Comparison of ENCODE assay signal across 8 mouse cellular contexts in genomic region chr12:83411721-83412521, GRCm38 (mm10).
DNase-seq lines count a peak whose midpoint lies in the region; ATAC-seq and TF ChIP-seq lines count a peak whose summit lies in the region.

No protein-coding gene starts in this region.

- 52% methylated on average over 17 of the region's 17 CpGs for WGBS in stomach, embryonic 16.5 days
- WGBS in stomach, postnatal 0 days = 44% methylated on average over 17 of the region's 17 CpGs
- 37% methylated on average over 17 of the region's 17 CpGs for WGBS in forebrain, embryonic 16.5 days
- 33% methylated on average over 17 of the region's 17 CpGs for WGBS in heart, embryonic 15.5 days

- H3K36me3 ChIP-seq in stomach, embryonic 16.5 days (ENCODE audit: control insufficient read depth, insufficient read depth, low read length) = no peaks in the 10 kb centered on the region
- H3K36me3 ChIP-seq in stomach, postnatal 0 days (ENCODE audit: control insufficient read depth, insufficient read depth, low read length) = no peaks in the 10 kb centered on the region
- no peaks in the 10 kb centered on the region for H3K36me3 ChIP-seq in forebrain, embryonic 16.5 days (ENCODE audit: control insufficient read depth, insufficient read depth)
- no peaks in the 10 kb centered on the region for H3K36me3 ChIP-seq in heart, embryonic 15.5 days

- 0 out of 2 replicates have a peak, but pooled peaks cover 2% of the 10 kb centered on the region for H3K4me1 ChIP-seq in stomach, embryonic 16.5 days (ENCODE audit: control insufficient read depth, insufficient read depth, low read length)
- no peaks in the 10 kb centered on the region for H3K4me1 ChIP-seq in stomach, postnatal 0 days (replicated peaks; ENCODE audit: control insufficient read depth, insufficient read depth)
- H3K4me1 ChIP-seq in forebrain, embryonic 16.5 days (replicated peaks; ENCODE audit: control insufficient read depth, insufficient read depth, low read length) = peaks cover 18% of the 10 kb centered on the region
- H3K4me1 ChIP-seq in heart, embryonic 15.5 days (replicated peaks) = peaks cover 38% of the 10 kb centered on the region

- H3K9ac ChIP-seq in stomach, embryonic 16.5 days (ENCODE audit: low read length) = peak overlapping the region; percentile 8; the same call in 1 of the 2 replicates
- no peak overlapping the region for H3K9ac ChIP-seq in stomach, postnatal 0 days (ENCODE audit: low read length)
- H3K9ac ChIP-seq in forebrain, embryonic 16.5 days (replicated peaks; ENCODE audit: low read depth, low read length) = peak overlapping the region; percentile 33; the same call in 1 of the 2 replicates
- H3K9ac ChIP-seq in heart, embryonic 15.5 days = no peak overlapping the region; the same call in 1 of the 2 replicates

- no peaks in the 10 kb centered on the region for H3K9me3 ChIP-seq in stomach, embryonic 16.5 days (replicated peaks; ENCODE audit: control insufficient read depth, low read length)
- H3K9me3 ChIP-seq in stomach, postnatal 0 days (ENCODE audit: control insufficient read depth, low read length) = no peaks in the 10 kb centered on the region
- H3K9me3 ChIP-seq in forebrain, embryonic 16.5 days (ENCODE audit: control insufficient read depth, low read length) = no peaks in the 10 kb centered on the region
- no peaks in the 10 kb centered on the region for H3K9me3 ChIP-seq in heart, embryonic 15.5 days (replicated peaks)

- H3K27me3 ChIP-seq in stomach, embryonic 16.5 days (ENCODE audit: control insufficient read depth, insufficient read depth, low read length) = no peaks in the 10 kb centered on the region
- no peaks in the 10 kb centered on the region for H3K27me3 ChIP-seq in stomach, postnatal 0 days (ENCODE audit: control insufficient read depth, insufficient read depth, low read length)
- H3K27me3 ChIP-seq in forebrain, embryonic 16.5 days (replicated peaks; ENCODE audit: control insufficient read depth, insufficient read depth, low read length) = no peaks in the 10 kb centered on the region
- H3K27me3 ChIP-seq in heart, embryonic 15.5 days = no peaks in the 10 kb centered on the region

- DNase-seq in stomach, postnatal 0 days (ENCODE audit: low spot score) = no peak
- DNase-seq in left cerebral cortex, postnatal 10 days (ENCODE audit: extremely low spot score in 1 of 2, low spot score in 2 of 2) = peak; percentile 31 to 52
- no peak for DNase-seq in urinary bladder, postnatal 36 days (ENCODE audit: low spot score in 2 of 2)
- DNase-seq in spleen, adult 18-20 months = no peak
- no peak for DNase-seq in urinary bladder, adult 2 months (ENCODE audit: low spot score)

- no peak for TF ChIP-seq EP300 in stomach, postnatal 0 days (optimal IDR thresholded peaks at IDR 0.05)

- no peak for TF ChIP-seq CTCF in stomach, postnatal 0 days (IDR thresholded peaks at IDR 0.05; ENCODE audit: low read depth)

- no peak overlapping the region for H3K4me2 ChIP-seq in stomach, embryonic 16.5 days (ENCODE audit: low read depth, low read length)
- H3K4me2 ChIP-seq in stomach, postnatal 0 days (replicated peaks; ENCODE audit: low read depth) = no peak overlapping the region
- peak overlapping the region; percentile 18 for H3K4me2 ChIP-seq in forebrain, embryonic 16.5 days (ENCODE audit: low read length)
- H3K4me2 ChIP-seq in heart, embryonic 15.5 days = peak overlapping the region; percentile 56

- H3K27ac ChIP-seq in stomach, embryonic 16.5 days (ENCODE audit: low read length) = no peak overlapping the region
- H3K27ac ChIP-seq in stomach, postnatal 0 days (replicated peaks) = no peak overlapping the region
- peak overlapping the region; percentile 66 for H3K27ac ChIP-seq in forebrain, embryonic 16.5 days (ENCODE audit: low read length)
- H3K27ac ChIP-seq in heart, embryonic 15.5 days = peak overlapping the region; percentile 88

- no peak overlapping the region for H3K4me3 ChIP-seq in stomach, embryonic 16.5 days (replicated peaks; ENCODE audit: low read length)
- H3K4me3 ChIP-seq in stomach, postnatal 0 days (ENCODE audit: low read depth, low read length) = no peak overlapping the region
- no peak overlapping the region for H3K4me3 ChIP-seq in forebrain, embryonic 16.5 days (replicated peaks; ENCODE audit: low read length)
- peak overlapping the region; percentile 19 for H3K4me3 ChIP-seq in heart, embryonic 15.5 days

- no peak for ATAC-seq in stomach, embryonic 16.5 days (ENCODE audit: insufficient read depth, low FRiP score)
- ATAC-seq in stomach, postnatal 0 days (ENCODE audit: low FRiP score, low TSS enrichment) = no peak
- peak; percentile 91 for ATAC-seq in forebrain, embryonic 16.5 days
- ATAC-seq in heart, embryonic 15.5 days (replicated peaks; ENCODE audit: insufficient number of reproducible peaks, insufficient read depth, low FRiP score, low read depth) = peak; percentile 48; the same call in 1 of the 2 replicates

- intact Hi-C loops in left cerebral cortex, postnatal 10 days (cut with DNase I) = no loop called here

Comparison
In these comparisons a context has a peak if more than half of its experiments do, and no peak if none do; other contexts are left out.
1. H3K9ac ChIP-seq: peak in stomach, embryonic 16.5 days (single experiment) and forebrain, embryonic 16.5 days (single experiment); none in stomach, postnatal 0 days (single experiment) and heart, embryonic 15.5 days (single experiment).
2. ATAC-seq: peak in forebrain, embryonic 16.5 days (single experiment) and heart, embryonic 15.5 days (single experiment); none in stomach, embryonic 16.5 days (single experiment) and stomach, postnatal 0 days (single experiment).
3. H3K27ac ChIP-seq: peak in forebrain, embryonic 16.5 days (single experiment) and heart, embryonic 15.5 days (single experiment); none in stomach, embryonic 16.5 days (single experiment) and stomach, postnatal 0 days (single experiment).
4. H3K4me2 ChIP-seq: peak in forebrain, embryonic 16.5 days (single experiment) and heart, embryonic 15.5 days (single experiment); none in stomach, embryonic 16.5 days (single experiment) and stomach, postnatal 0 days (single experiment).
5. DNase-seq: peak in left cerebral cortex, postnatal 10 days (2 of 2); none in stomach, postnatal 0 days (single experiment), urinary bladder, postnatal 36 days (0 of 2), spleen, adult 18-20 months (0 of 2) and urinary bladder, adult 2 months (single experiment).